Mouse (Mus musculus): Measurements from ENCODE around the gene Rpl27. TPM values are rescaled to one million over a fixed set of nuclear protein-coding genes. Genes with fewer than 3 reads are reported as not detected.
"Not testable (repeated sequence)": the region's sequence is repeated elsewhere in the genome, so short reads cannot be mapped to it uniquely, and the experiment has no call there.

Gene Rpl27
- polyA plus RNA-seq, 1 experiment from 2014 or later: 369 TPM

GRCm38 (mm10) chr11:101448899-101449298 lies 6.8 kb downstream of the Rpl27 start:
- no peak for ATAC-seq (replicated peaks; ENCODE audit: low FRiP score)
- H3K4me3 ChIP-seq (replicated peaks): peak overlapping the region; percentile 45
- H3K27ac ChIP-seq: peak overlapping the region; percentile 59
- peak overlapping the region; percentile 23; the same call in 1 of the 2 replicates for H3K9ac ChIP-seq
- H3K4me2 ChIP-seq: peak overlapping the region; percentile 53
- H3K36me3 ChIP-seq: peaks cover 27% of the 10 kb centered on the region
- H3K27me3 ChIP-seq: no peaks in the 10 kb centered on the region
- 84% methylated on average over 4 of the region's 4 CpGs for WGBS
- H3K9me3 ChIP-seq (replicated peaks): no peaks in the 10 kb centered on the region
- H3K4me1 ChIP-seq: peaks cover 32% of the 10 kb centered on the region

- H3K4me3 ChIP-seq (replicated peaks); H3K9me3 ChIP-seq (replicated peaks); H3K27ac ChIP-seq; H3K27me3 ChIP-seq; H3K4me2 ChIP-seq; H3K9ac ChIP-seq; ATAC-seq (replicated peaks; ENCODE audit: low FRiP score): not testable (repeated sequence)
- 82% methylated on average over 4 of the region's 4 CpGs for WGBS
- Histone ChIP-seq H3K4me1 (peaks cover 32% of the 10 kb centered on the region), H3K36me3 (peaks cover 20% of the 10 kb centered on the region)
These were observed 7.5 kb downstream of the Rpl27 start for GRCm38 (mm10) chr11:101449596-101449995.

DNA sequence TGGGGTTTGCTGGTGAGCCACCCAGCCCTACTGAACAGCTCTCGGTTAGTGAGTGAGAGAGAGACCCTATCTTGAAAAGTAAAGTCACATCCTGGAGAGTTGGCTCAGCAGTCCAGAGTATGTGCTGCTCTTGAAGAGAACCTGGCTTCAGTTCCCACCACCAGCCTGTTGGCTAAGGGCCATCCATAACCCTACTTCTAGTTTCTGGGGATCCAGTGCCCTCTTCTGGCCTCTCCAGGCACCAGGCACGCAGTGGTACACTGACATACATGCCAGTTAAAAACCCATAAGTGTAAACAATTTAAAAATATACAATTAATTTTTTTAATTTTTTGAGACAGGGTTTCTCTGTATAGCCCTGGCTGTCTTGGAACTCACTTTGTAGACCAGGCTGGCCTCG lies 8.3 kb downstream of the Rpl27 start:
- Histone ChIP-seq H3K27ac (no peak overlapping the region), H3K36me3 (peaks cover 12% of the 10 kb centered on the region), H3K4me1 (peaks cover 34% of the 10 kb centered on the region), H3K4me2 (no peak overlapping the region), H3K9me3 (replicated peaks) (no peaks in the 10 kb centered on the region), H3K27me3 (no peaks in the 10 kb centered on the region), H3K9ac (no peak overlapping the region), H3K4me3 (replicated peaks) (no peak overlapping the region)
- WGBS: 86% methylated on average over 3 of the region's 3 CpGs
- ATAC-seq (replicated peaks; ENCODE audit: low FRiP score): no peak

- ATAC-seq (replicated peaks; ENCODE audit: low FRiP score): no peak
- Histone ChIP-seq H3K9me3 (replicated peaks) (no peaks in the 10 kb centered on the region), H3K27ac (no peak overlapping the region), H3K4me3 (replicated peaks) (no peak overlapping the region), H3K27me3 (no peaks in the 10 kb centered on the region), H3K4me2 (no peak overlapping the region), H3K36me3 (peaks cover 5% of the 10 kb centered on the region; the same call in 1 of the 2 replicates), H3K9ac (no peak overlapping the region), H3K4me1 (peaks cover 37% of the 10 kb centered on the region)
- WGBS: 93% methylated on average over 10 of the region's 10 CpGs
These were observed 9.4 kb downstream of the Rpl27 start for GRCm38 (mm10) chr11:101451536-101451935.

GRCm38 (mm10) chr11:101452093-101452774 lies 10.1 kb downstream of the Rpl27 start:
- no peak overlapping the region for H3K4me2 ChIP-seq

GRCm38 (mm10) chr11:101454702-101455101 lies 12.6 kb downstream of the Rpl27 start:
- ATAC-seq (replicated peaks; ENCODE audit: low FRiP score): peak; percentile 22; the same call in 1 of the 2 replicates
- Histone ChIP-seq H3K36me3 (peaks cover 23% of the 10 kb centered on the region), H3K27me3 (no peaks in the 10 kb centered on the region), H3K27ac (peak overlapping the region; percentile 52; the same call in 1 of the 2 replicates), H3K4me3 (replicated peaks) (no peak overlapping the region), H3K4me1 (peaks cover 29% of the 10 kb centered on the region), H3K9ac (no peak overlapping the region), H3K9me3 (replicated peaks) (no peaks in the 10 kb centered on the region), H3K4me2 (no peak overlapping the region)
- WGBS: 50% methylated on average over 6 of the region's 6 CpGs

More at GRCm38 (mm10) chr11:101452093-101452774, 10.1 kb downstream of the Rpl27 start:
- WGBS: 61% methylated on average over 10 of the region's 10 CpGs
- no peak overlapping the region for H3K4me3 ChIP-seq (replicated peaks)
- H3K36me3 ChIP-seq: no peaks in the 10 kb centered on the region
- peaks cover 37% of the 10 kb centered on the region for H3K4me1 ChIP-seq
- no peaks in the 10 kb centered on the region for H3K27me3 ChIP-seq
- no peaks in the 10 kb centered on the region for H3K9me3 ChIP-seq (replicated peaks)
- H3K9ac ChIP-seq: no peak overlapping the region
- no peak overlapping the region for H3K27ac ChIP-seq
- no peak for ATAC-seq (replicated peaks; ENCODE audit: low FRiP score)

- Histone ChIP-seq H3K9me3 (replicated peaks) (no peaks in the 10 kb centered on the region), H3K27ac (no peak overlapping the region), H3K9ac (no peak overlapping the region), H3K4me3 (replicated peaks) (no peak overlapping the region), H3K4me1 (peaks cover 37% of the 10 kb centered on the region), H3K4me2 (no peak overlapping the region), H3K27me3 (no peaks in the 10 kb centered on the region), H3K36me3 (peaks cover 32% of the 10 kb centered on the region)
- 86% methylated on average over 7 of the region's 7 CpGs for WGBS
- ATAC-seq (replicated peaks; ENCODE audit: low FRiP score): no peak
These were observed 13.5 kb downstream of the Rpl27 start for GRCm38 (mm10) chr11:101455627-101456026.

DNA sequence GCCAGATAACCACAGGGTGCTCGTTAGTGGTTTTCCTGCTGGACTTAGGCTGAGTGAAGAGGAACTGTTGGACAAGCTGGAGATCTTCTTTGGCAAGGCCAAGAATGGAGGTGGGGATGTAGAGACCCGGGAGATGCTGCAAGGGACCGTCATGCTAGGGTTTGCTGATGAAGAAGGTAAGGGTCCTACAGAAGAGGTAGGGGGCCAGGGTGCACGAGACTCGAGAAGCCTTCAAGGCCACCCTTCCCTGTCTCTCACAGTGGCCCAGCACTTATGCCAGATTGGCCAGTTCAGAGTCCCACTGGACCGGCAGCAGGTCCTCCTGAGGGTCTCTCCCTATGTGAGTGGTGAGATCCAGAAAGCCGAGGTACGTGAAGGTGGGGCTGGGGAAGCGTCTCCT lies 15.5 kb downstream of the Rpl27 start:
- Histone ChIP-seq H3K4me2 (no peak overlapping the region), H3K36me3 (peaks cover 51% of the 10 kb centered on the region), H3K4me1 (peaks cover 42% of the 10 kb centered on the region), H3K9ac (no peak overlapping the region), H3K9me3 (replicated peaks) (no peaks in the 10 kb centered on the region), H3K27ac (no peak overlapping the region), H3K4me3 (replicated peaks) (no peak overlapping the region), H3K27me3 (no peaks in the 10 kb centered on the region)
- WGBS: 95% methylated on average over 9 of the region's 9 CpGs
- ATAC-seq (replicated peaks; ENCODE audit: low FRiP score): 0 out of 2 replicates have a peak, but pooled peaks have one; percentile 19

DNA sequence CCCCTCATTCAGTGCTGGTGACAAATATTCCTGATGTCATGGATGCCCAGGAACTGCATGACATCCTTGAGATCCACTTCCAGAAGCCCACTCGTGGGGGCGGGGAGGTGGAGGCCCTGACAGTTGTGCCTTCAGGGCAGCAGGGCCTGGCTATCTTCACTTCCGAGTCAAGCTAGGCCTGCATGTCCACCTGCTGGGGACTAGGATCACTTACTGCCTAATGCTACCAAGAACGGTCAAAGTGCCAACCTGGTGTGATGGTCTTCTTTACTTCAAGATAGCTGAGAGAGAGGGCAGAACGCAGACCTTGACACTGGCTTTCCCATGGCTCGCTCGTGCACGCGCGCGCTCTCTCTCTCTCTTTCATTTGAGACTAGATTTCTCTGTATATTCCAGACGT lies 16.1 kb downstream of the Rpl27 start:
- H3K4me2 ChIP-seq: no peak overlapping the region
- no peak overlapping the region for H3K4me3 ChIP-seq (replicated peaks)
- H3K27me3 ChIP-seq: no peaks in the 10 kb centered on the region
- no peak overlapping the region for H3K27ac ChIP-seq
- WGBS: 81% methylated on average over 12 of the region's 12 CpGs
- peaks cover 52% of the 10 kb centered on the region for H3K36me3 ChIP-seq
- H3K9ac ChIP-seq: no peak overlapping the region
- H3K9me3 ChIP-seq (replicated peaks): no peaks in the 10 kb centered on the region
- ATAC-seq (replicated peaks; ENCODE audit: low FRiP score): no peak
- peaks cover 48% of the 10 kb centered on the region for H3K4me1 ChIP-seq

GRCm38 (mm10) chr11:101459716-101460115 lies 17.6 kb downstream of the Rpl27 start:
- Histone ChIP-seq H3K9me3 (replicated peaks) (no peaks in the 10 kb centered on the region), H3K4me3 (replicated peaks) (no peak overlapping the region), H3K27me3 (no peaks in the 10 kb centered on the region), H3K4me2 (no peak overlapping the region), H3K36me3 (peaks cover 52% of the 10 kb centered on the region), H3K9ac (0 out of 2 replicates have a peak overlapping the region, but pooled peaks have one; percentile 21), H3K4me1 (peaks cover 55% of the 10 kb centered on the region), H3K27ac (no peak overlapping the region)
- 17% methylated on average over 6 of the region's 6 CpGs for WGBS
- ATAC-seq (replicated peaks; ENCODE audit: low FRiP score): no peak; the same call in 1 of the 2 replicates

GRCm38 (mm10) chr11:101460321-101460720 lies 18.2 kb downstream of the Rpl27 start:
- H3K27me3 ChIP-seq: no peaks in the 10 kb centered on the region
- peaks cover 52% of the 10 kb centered on the region for H3K36me3 ChIP-seq
- H3K9me3 ChIP-seq (replicated peaks): no peaks in the 10 kb centered on the region
- no peak overlapping the region for H3K4me3 ChIP-seq (replicated peaks)
- H3K4me1 ChIP-seq: peaks cover 55% of the 10 kb centered on the region
- H3K4me2 ChIP-seq: no peak overlapping the region
- ATAC-seq (replicated peaks; ENCODE audit: low FRiP score): no peak
- H3K9ac ChIP-seq: no peak overlapping the region
- WGBS: 79% methylated on average over 15 of the region's 15 CpGs
- no peak overlapping the region for H3K27ac ChIP-seq

DNA sequence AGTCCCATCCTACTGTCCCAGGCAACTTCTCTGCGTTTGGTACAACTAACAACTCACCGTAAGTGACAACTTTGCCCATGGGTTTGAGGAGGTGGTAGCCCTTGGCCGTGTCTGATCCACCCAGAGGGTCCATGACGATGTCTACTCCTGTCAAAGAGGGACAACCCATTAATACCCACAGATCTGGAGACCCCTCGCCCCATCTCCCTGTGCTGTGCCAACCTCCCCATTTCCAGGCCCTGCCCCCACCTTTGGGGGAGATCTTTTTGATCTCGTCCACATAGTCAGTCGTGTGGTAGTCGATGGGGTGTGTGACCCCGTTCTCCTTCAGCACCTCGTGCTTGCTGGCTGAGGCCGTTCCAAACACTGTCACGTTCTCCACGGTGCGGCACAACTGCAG lies 20.0 kb downstream of the Rpl27 start:
- H3K9ac ChIP-seq: no peak overlapping the region

More for the DNA sequence above, 20.0 kb downstream of the Rpl27 start:
- Histone ChIP-seq H3K4me1 (peaks cover 64% of the 10 kb centered on the region), H3K4me3 (replicated peaks) (no peak overlapping the region), H3K27ac (peak overlapping the region; percentile 29; the same call in 1 of the 2 replicates), H3K9me3 (replicated peaks) (no peaks in the 10 kb centered on the region), H3K36me3 (peaks cover 52% of the 10 kb centered on the region), H3K27me3 (no peaks in the 10 kb centered on the region), H3K4me2 (peak overlapping the region; percentile 98; the same call in 1 of the 2 replicates)
- 74% methylated on average over 14 of the region's 14 CpGs for WGBS
- no peak for ATAC-seq (replicated peaks; ENCODE audit: low FRiP score)
